Mouse (Mus musculus) midbrain, embryonic 10.5 days (tissue): ENCODE results near the gene Tmem167b. TPM values are rescaled to one million over a fixed set of nuclear protein-coding genes. Genes with fewer than 3 reads are reported as not detected.

ENCODE experiments used
- DNase-seq: peaks from one replicate; pipeline ENCODE4 v3.0.0-alpha.2; 2017; ENCODE audit warnings: low spot score
- H3K27ac ChIP-seq: fragments of 300-500 bp; sonication (generic); replicated peaks from 2 replicates; pipeline ENCODE4 v1.5.1; 2016; ENCODE audit warnings: mild to moderate bottlenecking
- H3K27me3 ChIP-seq: fragments of 300-500 bp; sonication (generic); 2 replicates; pipeline ENCODE4 v1.6.1; 2016; ENCODE audit warnings: low read depth, mild to moderate bottlenecking; ENCODE audit not compliant: poor library complexity, severe bottlenecking
- H3K36me3 ChIP-seq: fragments of 300-500 bp; sonication (generic); 2 replicates; pipeline ENCODE4 v1.6.1; 2016; ENCODE audit warnings: mild to moderate bottlenecking, moderate library complexity
- H3K4me1 ChIP-seq: fragments of 300-500 bp; sonication (generic); 2 replicates; pipeline ENCODE4 v1.6.1; 2016
- H3K4me3 ChIP-seq: fragments of 300-500 bp; sonication (generic); 2 replicates; pipeline ENCODE4 v1.5.1; 2016; ENCODE audit warnings: mild to moderate bottlenecking, moderate library complexity
- H3K9me3 ChIP-seq: fragments of 300-500 bp; sonication (generic); replicated peaks from 2 replicates; pipeline ENCODE4 v1.6.1; 2016; ENCODE audit warnings: mild to moderate bottlenecking
- WGBS: fragments of 180-500 bp; shearing (Covaris S2); methylation state at CpG from one replicate; pipeline ENCODE4 v1.1.7; 2016; 5-methylcytosine and 5-hydroxymethylcytosine counted together
- polyA plus RNA-seq: library from polyadenylated mRNA; unstranded; fragments of >200 nt; fragmentation: Nextera tagmentation; extraction: Ambion mirVana; gene quantifications from 2 replicates; pipeline ENCODE4 v1.2.1, GENCODE M21; 2016

The Tmem167b gene
- polyA plus RNA-seq, 1 experiment from 2014 or later = 38.6 TPM

DNA sequence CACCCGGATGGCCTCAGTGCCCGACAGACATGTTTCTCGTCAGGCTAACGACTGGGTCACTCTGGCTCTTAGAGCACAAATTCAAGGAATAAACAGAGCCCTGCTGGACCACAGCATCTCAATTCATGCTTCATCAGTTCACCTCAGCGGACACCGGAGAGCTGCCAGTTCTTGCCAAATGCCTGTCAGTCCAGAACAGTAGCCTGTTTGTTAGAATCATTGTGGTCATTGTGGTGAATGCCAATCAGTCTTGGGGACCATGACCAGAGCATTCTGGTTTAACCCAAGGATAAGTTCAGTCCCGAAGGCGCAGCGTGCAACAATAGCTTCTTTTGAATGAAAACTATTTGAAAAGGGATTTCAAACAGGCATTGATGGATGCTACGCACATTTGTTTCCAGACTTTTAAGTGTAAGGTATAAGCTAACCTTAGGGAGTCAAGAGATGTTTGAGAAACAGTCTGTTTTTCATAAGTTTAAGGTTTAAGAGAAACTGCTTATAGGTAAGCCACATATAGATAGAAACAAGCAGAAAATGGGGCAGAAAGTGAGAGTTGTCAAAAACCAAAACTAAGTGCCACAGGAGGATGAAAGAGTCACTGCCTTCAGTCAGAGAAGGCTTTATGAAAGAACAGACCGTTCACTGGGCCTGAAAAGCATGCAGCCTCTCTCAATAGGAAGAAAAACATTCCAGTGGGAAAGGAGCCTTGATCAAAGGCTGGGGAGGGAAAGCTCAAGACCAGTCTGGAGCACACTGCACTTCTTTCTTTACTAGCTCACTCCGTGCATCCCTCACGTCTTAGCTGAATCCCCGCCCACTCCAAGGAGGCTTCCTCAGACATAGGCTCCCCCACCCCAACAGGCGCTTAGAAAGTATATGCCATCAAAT lies 6.0 kb upstream of the Tmem167b start:
- Histone ChIP-seq H3K4me3 (peak overlapping the region; percentile 25), H3K27me3 (no peaks in the 10 kb centered on the region), H3K9me3 (no peaks in the 10 kb centered on the region), H3K4me1 (peaks cover 44% of the 10 kb centered on the region), H3K27ac (peak overlapping the region; percentile 86), H3K36me3 (no peaks in the 10 kb centered on the region)
- WGBS = 21% methylated on average over 15 of the region's 15 CpGs
- DNase-seq = peak; percentile 77

DNA sequence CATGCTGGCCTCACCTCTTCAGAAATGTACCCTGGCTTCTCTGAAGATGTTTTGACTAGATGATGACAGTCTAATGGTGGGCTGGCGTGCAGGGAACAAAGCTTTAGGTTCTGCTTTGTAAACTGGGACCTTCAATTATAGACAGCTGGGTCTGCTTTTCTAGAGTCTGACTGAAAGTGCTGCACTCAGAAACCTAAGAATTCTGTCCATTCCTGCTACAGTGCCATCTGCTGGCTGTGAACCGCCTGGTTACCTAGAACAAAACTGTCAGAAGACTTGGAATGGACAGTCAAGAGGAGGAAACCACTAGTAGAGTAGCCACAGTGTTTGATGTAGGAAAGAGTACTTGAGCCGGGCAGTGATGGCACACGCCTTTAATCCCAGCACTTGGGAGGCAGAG lies 1.0 kb upstream of the Tmem167b start:
- H3K4me3 ChIP-seq = peak overlapping the region; percentile 94
- peaks cover 37% of the 10 kb centered on the region for H3K4me1 ChIP-seq
- peak overlapping the region; percentile 88 for H3K27ac ChIP-seq
- peaks cover 21% of the 10 kb centered on the region for H3K36me3 ChIP-seq
- no peaks in the 10 kb centered on the region for H3K27me3 ChIP-seq
- H3K9me3 ChIP-seq = no peaks in the 10 kb centered on the region
- WGBS = 16% methylated on average over 4 of the region's 4 CpGs
- DNase-seq = peak; percentile 78

DNA sequence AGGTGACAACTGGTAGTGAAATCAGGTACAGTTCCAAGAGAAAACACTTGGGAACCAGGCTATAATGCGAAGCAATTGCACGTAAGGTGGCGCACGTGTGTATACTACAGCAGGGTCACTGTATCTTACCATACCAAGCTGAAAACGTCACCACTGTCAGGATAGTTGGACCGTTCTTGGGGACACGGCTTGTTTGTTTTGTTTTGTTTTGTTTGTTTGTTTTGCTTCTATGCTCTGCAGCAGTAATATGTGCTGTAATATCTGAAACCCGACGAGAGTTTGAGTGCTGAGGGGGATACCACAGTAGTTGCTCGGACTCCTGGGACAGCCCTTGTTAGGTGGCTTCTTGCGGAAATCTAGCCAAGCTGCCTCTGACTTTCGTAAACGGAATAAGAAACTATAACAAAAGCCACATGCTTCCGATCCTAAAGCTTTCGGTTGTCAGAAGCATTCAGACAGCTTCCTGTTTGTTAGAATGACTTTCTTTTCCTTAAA lies 558 bp upstream of the Tmem167b start:
- no peaks in the 10 kb centered on the region for H3K27me3 ChIP-seq
- no peak for DNase-seq
- H3K27ac ChIP-seq = peak overlapping the region; percentile 88
- peaks cover 32% of the 10 kb centered on the region for H3K4me1 ChIP-seq
- peak overlapping the region; percentile 94 for H3K4me3 ChIP-seq
- peaks cover 26% of the 10 kb centered on the region for H3K36me3 ChIP-seq
- no peaks in the 10 kb centered on the region for H3K9me3 ChIP-seq
- WGBS = 15% methylated on average over 15 of the region's 15 CpGs

DNA sequence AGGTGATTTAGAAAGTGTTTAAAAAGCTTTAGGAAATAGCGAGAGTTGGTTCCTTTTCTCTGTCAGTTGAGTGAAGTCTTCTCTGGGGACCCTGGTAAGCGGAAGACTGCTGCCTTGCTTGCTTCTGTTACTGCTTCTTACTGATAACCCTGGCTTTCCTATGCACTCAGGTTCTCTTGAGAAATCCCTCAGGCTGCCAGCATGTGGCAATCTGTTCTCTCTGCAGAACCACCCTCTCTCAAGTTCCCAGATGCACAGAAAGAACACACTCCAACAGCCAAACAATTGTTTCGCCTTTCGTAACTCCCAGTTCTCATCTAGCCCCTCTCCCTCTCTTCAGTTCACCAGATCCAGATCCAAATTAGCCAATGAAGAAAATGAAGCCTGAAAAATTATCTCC lies 4.4 kb downstream of the Tmem167b start:
- H3K36me3 ChIP-seq = peaks cover 36% of the 10 kb centered on the region
- H3K4me1 ChIP-seq = peaks cover 26% of the 10 kb centered on the region
- no peak overlapping the region for H3K4me3 ChIP-seq
- no peak overlapping the region for H3K27ac ChIP-seq
- DNase-seq = no peak
- H3K27me3 ChIP-seq = no peaks in the 10 kb centered on the region
- 92% methylated on average over 4 of the region's 4 CpGs for WGBS
- H3K9me3 ChIP-seq = no peaks in the 10 kb centered on the region

DNA sequence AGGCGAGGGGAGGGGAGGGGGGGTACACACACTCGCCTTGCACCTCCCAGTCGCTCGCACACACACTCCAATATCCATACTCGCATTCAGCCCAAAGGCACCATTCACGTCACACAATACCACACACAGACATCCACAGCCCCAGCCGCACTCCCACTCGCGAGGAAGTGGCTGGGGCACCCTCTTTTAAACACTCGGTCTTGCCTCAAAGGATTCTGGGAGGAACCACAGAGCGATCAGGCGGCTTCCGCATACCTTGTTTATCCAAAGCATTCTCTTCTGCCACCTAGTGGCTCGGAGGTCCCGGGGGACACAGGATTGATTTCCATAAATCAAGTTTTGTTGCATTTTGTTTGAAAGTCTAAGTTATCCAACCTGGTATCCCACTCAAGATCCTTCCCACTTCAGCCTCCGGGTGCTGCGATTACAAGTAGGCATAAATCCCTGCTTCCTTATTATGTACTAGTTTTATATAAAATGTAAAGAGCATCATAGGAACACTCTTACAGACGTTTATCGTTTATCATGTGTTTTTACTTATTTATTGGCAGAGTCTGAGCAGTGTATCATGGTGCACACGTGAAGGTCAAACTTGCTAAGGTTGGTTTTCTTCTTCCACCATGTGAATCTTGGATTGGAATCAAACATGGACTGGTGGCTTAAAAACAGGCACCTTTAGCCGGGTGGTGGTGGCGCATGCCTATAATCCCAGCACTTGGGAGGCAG lies 7.5 kb downstream of the Tmem167b start:
- WGBS = 18% methylated on average over 22 of the region's 22 CpGs

DNA sequence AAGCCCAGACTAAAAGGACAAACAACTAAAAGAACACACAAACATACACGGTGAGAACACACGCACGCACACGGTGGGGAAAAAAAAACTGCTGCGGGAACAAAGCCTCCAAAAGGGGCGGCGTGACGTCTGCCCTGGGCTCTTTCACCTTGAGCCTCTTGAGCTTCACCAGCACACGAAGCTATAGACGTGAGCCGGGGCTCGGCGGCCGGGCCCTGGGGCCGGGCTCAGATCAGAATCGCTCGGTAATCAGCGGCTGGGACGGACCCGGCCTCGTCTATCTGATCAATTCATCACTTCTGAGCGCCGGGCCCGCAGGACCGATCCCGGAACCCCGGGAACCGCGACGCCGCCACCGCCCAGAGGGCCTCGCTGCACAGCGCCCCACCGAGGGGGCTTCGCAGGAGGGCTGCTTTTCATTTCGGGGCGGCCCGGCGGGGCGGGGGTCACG lies 8.1 kb downstream of the Tmem167b start:
- no peaks in the 10 kb centered on the region for H3K27me3 ChIP-seq
- no peak for DNase-seq
- WGBS = under 1% methylated on average over 42 of the region's 42 CpGs
- peaks cover 24% of the 10 kb centered on the region for H3K36me3 ChIP-seq
- H3K27ac ChIP-seq = peak overlapping the region; percentile 97
- H3K9me3 ChIP-seq = no peaks in the 10 kb centered on the region
- peaks cover 8% of the 10 kb centered on the region for H3K4me1 ChIP-seq
- H3K4me3 ChIP-seq = peak overlapping the region; percentile 84

More for the DNA sequence above, 7.5 kb downstream of the Tmem167b start:
- H3K27me3 ChIP-seq = no peaks in the 10 kb centered on the region
- H3K4me1 ChIP-seq = peaks cover 8% of the 10 kb centered on the region
- H3K4me3 ChIP-seq = peak overlapping the region; percentile 84
- H3K9me3 ChIP-seq = no peaks in the 10 kb centered on the region
- peak overlapping the region; percentile 97 for H3K27ac ChIP-seq
- peaks cover 30% of the 10 kb centered on the region for H3K36me3 ChIP-seq
- peak; percentile 90 for DNase-seq

DNA sequence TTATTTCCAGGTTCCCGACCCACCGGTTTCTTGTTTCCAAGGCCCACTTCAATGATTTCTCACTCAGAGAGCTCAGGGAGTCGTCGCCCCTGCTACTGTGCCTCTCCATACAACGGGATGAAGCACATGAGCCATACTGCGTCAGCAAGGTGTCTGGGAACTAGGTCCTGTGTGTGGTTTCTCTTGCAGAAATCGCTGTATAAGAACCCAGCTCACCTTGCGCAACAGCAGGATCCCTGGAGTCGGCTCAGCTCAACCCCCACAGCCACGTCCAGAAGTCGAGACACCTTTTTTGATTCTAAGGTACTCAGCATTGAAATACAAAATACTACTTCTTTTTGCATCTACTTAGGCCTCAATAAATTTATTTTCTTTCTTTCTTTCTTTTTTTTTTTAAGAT lies 20.0 kb downstream of the Tmem167b start:
- H3K4me1 ChIP-seq = peaks cover 5% of the 10 kb centered on the region
- H3K27me3 ChIP-seq = peaks cover 8% of the 10 kb centered on the region; the same call in 1 of the 2 replicates
- 87% methylated on average over 11 of the region's 11 CpGs for WGBS
- DNase-seq = no peak
- H3K36me3 ChIP-seq = no peaks in the 10 kb centered on the region
- no peak overlapping the region for H3K4me3 ChIP-seq
- no peaks in the 10 kb centered on the region for H3K9me3 ChIP-seq
- no peak overlapping the region for H3K27ac ChIP-seq

DNA sequence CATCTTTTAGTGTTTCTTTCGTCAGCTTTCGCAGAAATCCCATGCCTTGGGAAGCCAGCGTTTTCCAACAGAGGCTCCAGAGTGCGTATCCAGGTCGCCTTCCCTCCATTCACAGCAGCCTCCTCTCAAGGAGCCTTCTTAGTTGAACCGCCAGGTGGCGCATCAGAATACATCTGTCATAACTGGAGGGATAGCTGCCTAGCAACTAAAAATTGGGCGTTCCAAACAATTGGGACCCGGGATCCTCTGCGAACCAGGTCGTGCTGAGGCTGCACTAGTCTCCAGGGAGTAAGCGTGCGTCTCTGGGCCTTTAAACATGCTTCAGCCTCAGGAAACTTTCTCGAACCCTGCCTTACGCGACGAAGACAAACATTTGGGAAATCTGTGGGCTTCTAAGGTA lies 25.0 kb downstream of the Tmem167b start:
- H3K4me3 ChIP-seq = peak overlapping the region; percentile 46
- 8% methylated on average over 17 of the region's 17 CpGs for WGBS
- DNase-seq = peak; percentile 86
- peaks cover 32% of the 10 kb centered on the region for H3K27me3 ChIP-seq
- peak overlapping the region; percentile 63; the same call in 1 of the 2 replicates for H3K27ac ChIP-seq
- peaks cover 21% of the 10 kb centered on the region for H3K4me1 ChIP-seq
- no peaks in the 10 kb centered on the region for H3K36me3 ChIP-seq
- H3K9me3 ChIP-seq = no peaks in the 10 kb centered on the region

DNA sequence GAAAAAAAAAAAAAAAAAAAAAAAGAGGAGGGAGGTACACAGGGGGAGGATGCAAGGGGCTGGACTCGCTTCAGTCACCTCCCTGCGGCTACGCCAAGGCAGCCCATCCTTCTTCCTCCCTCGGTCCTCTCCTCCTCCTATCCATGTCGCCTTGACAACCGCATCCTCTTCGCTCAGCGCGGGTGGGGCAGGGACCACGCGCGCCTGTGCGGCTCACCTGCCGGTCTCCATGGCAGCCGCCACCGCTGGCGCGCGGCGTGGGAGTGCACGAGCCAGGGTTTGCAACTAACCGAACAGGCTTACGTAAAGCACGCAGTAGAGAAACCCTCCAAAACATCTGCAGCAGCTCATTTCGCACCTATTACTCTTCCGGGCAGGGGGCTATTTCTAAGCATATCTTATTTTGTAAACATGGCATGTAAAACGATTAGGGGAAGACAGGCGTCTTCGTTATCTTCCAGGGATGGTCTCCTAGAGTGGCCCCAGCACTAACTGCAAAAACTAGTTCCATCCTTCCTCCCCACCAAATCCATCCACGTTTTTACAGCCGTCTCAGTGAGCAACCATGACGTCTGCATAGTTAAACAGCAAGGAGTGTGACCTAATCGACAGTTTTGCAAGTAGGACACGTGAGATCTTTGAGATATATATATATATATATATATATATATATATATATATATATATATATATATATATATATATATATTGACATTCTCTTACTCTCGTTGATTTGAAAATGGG lies 25.6 kb downstream of the Tmem167b start, which contains the start of gene 5330417C22Rik:
Gene 5330417C22Rik (minus strand): TSS at position 20 of the 744 bp plus-strand sequence.
- Histone ChIP-seq H3K27me3 (peaks cover 32% of the 10 kb centered on the region), H3K4me1 (peaks cover 21% of the 10 kb centered on the region), H3K9me3 (no peaks in the 10 kb centered on the region), H3K36me3 (no peaks in the 10 kb centered on the region), H3K27ac (peak within 1 kb of the TSS; percentile 63; the same call in 1 of the 2 replicates), H3K4me3 (peak within 1 kb of the TSS; percentile 63)
- WGBS = 2% methylated on average over 35 of the region's 35 CpGs
- peak; percentile 57 for DNase-seq

DNA sequence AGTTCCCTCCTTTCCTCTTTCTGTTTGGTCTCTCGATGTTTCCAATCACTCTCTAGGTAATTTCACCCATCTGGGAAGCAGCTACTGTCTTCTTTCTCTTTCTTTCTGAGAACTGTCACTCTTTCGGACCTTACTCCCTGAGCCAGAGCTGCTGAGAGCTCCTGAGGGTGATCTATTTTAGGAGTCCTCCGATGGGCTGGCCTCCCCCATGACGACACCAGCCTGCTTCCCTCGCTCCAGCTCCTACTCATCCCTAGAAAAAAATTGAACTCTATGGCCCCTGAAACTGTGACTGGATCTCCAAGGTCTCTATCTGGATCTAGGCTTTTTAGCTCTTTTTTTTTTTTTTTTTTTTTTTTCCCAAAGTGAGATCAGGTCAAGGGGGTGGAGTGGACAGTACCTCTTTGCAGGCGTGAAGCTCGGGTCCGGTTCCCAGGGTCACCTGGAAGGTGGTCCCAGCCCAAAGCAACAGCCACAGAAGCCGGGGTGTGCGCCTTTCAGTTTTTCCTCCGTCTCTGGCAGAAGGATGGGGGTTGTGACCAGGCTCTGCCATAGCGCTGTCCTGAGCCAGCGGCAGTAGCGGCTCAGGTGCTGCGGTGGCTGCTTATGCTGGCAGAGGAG lies 26.3 kb downstream of the Tmem167b start:
- no peak for DNase-seq
- Histone ChIP-seq H3K27ac (no peak overlapping the region), H3K27me3 (peaks cover 32% of the 10 kb centered on the region), H3K4me1 (peaks cover 21% of the 10 kb centered on the region), H3K4me3 (peak overlapping the region; percentile 63), H3K9me3 (no peaks in the 10 kb centered on the region), H3K36me3 (no peaks in the 10 kb centered on the region)
- WGBS = 7% methylated on average over 15 of the region's 15 CpGs

DNA sequence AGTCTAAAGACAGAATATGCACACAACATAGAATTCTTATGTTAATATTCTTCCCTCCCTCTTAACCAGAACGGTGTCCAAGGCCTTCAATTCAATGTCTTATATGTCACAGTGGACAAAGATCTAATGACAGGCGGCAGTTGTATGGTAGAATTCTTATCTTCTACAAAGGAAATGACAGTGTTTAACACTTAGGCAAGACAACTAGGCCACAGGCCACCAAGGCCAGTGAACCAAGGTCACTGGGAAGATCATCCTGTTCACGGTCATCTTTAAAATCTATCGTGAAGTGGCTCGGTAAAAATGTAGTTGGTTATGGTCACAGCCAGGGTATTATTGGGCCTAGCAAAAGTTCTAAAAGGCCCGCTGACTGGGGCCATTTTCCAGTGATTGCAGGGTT lies 28.3 kb downstream of the Tmem167b start, which contains the start of gene 1700013F07Rik:
Gene 1700013F07Rik (plus strand): TSS at position 200 of the 400 bp plus-strand sequence.
- H3K4me3 ChIP-seq = no peak within 1 kb of the TSS
- no peak within 1 kb of the TSS for H3K27ac ChIP-seq
- no peaks in the 10 kb centered on the region for H3K36me3 ChIP-seq
- H3K9me3 ChIP-seq = no peaks in the 10 kb centered on the region
- peaks cover 32% of the 10 kb centered on the region for H3K27me3 ChIP-seq
- 91% methylated on average over 6 of the region's 6 CpGs for whole genome bisulfite sequencing
- DNase-seq = no peak
- peaks cover 21% of the 10 kb centered on the region for H3K4me1 ChIP-seq
